Mouse (Mus musculus): Measurements from ENCODE around the gene Zfp969.
"Not testable (repeated sequence)": the region's sequence is repeated elsewhere in the genome, so short reads cannot be mapped to it uniquely, and the experiment has no call there.

Gene Zfp969

GRCm38 (mm10) chr2:175703546-175703945 is at the start of gene Zfp969:
TSS of gene Zfp969 (minus strand) at chr2:175703646.
- DNase-seq (ENCODE audit: low read depth): not testable (repeated sequence)

GRCm38 (mm10) chr2:175741237-175741636 is 37.8 kb upstream of the Zfp969 start, which contains the start of gene Gm2007:
TSS of gene Gm2007 (plus strand) at chr2:175741537.
- DNase-seq (ENCODE audit: low read depth): not testable (repeated sequence)

DNA sequence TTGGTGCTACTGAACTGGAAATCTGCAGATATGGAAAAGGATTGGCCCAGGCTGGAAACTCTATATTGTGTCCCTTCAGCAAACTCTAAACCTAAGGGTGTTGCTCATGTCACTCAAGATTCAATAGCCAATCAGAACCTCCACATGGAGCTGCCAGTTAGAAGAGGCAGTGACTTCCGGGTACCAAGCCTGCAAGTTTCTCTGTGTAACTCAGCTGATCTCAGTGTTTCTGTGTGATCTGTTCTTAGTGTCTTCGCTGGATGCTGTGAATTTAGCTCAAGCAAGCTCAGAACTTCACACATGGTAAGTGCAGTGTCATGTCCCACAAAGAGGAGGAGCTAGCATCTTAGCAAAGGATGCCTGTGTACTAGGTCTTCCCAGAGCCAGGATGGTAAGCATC is 59.8 kb downstream of the Zfp969 start, which contains the start of gene Gm11007:
Gene Gm11007, plus strand, starts transcription at position 301 of the 400 bp plus-strand sequence.
- not testable (repeated sequence) for DNase-seq (ENCODE audit: low read depth)
